Mouse (Mus musculus): ENCODE measurements at regions not wholly inside any gene's neighbourhood (a gene's known extent, or its start where the extent isn't known, plus 50 kb on each side); places are given as distances from the start of the nearest gene placed in this dataset.

DNA sequence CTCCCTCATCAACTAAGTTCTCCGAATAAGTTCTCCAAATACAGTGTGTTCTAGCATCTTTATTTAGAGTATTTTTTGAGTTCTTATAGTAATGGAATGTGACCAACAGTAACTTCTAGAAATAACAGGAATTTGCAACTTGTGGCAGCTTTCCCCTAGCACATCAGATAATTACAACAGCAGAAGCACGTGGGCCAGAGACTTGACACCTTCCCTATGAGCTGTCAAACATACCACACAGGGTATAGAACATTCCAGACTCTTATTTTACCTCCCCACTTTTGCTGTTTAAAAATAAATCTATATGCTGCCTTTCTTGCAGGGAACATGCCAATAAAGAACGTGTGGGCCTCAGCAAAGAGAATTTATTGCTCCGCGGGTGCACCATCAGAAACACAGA, 77.4 kb upstream of the Commd8 start:
- DNase-seq = no peak

- no peak for DNase-seq
Observed at GRCm38 (mm10) chr5:72244134-72244533, 76.1 kb upstream of the Commd8 start.

GRCm38 (mm10) chr5:72242981-72243380, 75.0 kb upstream of the Commd8 start:
- no peak for DNase-seq

- DNase-seq = no peak
Observed at GRCm38 (mm10) chr5:72241451-72241850, 73.5 kb upstream of the Commd8 start.

DNA sequence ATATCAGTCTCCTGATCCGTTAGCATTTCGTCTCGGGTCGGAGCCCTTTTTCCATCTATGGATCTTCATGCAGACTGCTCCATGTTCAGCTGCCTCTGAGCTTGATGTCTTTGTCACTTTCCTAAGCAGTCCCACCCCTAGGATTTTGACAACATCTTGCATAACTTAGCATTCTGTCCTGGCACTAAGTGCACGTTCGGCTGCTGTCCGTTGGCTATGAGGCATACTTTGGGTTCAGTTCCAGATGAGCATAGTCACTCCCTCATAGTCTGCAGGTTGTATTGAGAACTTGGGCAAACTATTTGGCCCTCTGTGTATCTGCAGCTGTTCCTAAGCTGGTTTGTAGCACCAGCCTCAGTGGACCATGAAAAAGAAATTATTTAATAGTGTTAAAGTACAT, 72.3 kb upstream of the Commd8 start:
- no peak for DNase-seq

DNA sequence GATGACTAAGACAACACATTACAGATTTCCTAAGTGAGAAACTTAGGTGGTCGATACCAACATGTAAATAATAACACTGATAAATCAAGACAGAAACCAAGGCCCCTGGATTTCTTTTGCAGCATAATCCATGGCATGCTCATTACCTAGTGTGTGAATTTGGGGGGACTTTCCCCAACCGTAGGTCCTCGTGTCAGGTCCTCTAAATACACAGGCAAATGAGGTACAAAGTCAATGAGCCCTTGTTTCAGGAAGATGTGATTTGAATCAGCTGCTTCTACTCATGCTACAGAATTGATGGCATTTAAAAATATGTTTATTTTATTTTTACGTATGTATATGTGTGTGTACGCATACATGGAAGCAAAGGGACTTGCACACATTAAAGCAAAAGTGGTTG, 59.0 kb upstream of the Commd8 start:
- DNase-seq = no peak

- DNase-seq = peak; percentile 16
Observed at GRCm38 (mm10) chr5:72225576-72226298, 57.7 kb upstream of the Commd8 start.

DNA sequence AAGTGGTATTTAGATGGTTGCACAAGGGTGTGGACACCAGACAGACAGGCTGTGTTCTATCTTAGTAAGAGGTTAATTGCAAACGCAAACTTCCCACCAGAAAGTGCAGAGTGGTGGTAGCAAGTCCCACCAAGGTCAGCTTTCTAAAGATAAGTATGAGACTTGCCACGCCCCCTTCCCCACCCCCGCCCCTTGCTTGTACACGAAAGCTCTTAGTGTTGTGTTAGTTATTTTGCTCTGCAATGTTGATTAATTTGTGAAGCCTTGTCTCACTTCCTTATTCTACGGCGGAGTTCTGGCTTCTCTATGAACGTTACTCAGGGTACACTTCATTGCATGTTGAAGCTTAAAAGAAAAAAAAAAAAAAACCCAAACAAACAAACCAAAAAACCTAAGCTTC, 57.1 kb upstream of the Commd8 start:
- peak; percentile 82 for DNase-seq

DNA sequence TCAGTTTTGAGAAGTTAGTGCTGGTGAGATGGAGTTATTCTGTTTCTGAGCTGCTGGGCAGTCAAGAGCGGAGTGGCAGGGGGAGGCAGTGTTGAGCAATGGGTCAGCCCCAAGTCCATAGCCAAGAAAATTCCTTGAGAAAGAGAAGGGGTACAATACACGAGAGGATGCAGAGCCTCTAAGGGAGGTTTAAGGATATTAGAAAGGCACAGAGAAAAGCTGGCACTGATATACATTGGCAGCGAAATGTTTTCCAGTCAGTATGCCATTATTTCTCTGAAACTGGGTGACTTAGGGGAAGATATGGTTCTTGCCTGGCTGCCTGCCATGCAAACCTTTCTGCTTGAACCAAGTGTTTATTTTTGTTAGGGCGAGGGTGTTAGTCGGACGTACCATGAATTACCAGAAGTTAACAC, 56.6 kb upstream of the Commd8 start:
- peak; percentile 8 for DNase-seq

DNA sequence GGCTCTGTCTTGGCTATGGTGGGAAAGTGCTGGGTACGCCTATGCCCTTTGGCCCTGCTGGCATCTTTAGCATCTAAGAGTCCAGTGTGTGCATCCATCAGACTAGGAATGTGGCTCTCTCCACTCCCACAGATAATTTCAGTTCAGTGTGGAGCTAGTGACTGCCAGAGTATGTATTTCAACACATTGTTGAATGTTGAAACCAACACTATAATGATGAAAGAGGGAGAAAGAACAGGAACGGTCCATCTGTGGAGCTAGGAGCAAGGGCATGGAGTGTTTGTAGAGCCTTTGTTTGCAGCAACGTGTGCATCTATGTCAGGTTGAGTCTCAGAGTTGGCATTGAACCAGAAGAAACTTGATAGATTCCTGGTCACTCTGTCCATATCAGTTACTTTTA, 54.9 kb upstream of the Commd8 start:
- DNase-seq = no peak

DNA sequence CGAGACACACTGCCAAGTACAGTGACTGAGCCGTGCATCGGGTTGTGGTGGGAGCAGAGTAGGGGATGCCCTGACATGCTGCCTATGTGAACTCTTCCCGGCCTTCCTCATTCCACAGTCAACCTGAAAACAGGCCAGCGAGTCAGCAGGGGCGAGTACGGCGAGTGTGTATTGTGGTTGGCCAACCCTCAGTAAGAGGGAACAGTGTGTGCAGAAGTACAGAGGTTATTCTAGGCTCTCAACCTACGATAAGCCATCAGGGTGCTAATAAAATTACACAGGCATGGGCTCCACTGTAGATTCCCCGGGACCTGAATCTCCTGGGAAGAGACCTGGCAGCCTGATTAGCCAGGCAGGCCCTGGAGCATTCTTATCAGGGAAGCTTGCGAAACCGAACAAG, 51.7 kb upstream of the Commd8 start:
- peak; percentile 15 for DNase-seq

DNA sequence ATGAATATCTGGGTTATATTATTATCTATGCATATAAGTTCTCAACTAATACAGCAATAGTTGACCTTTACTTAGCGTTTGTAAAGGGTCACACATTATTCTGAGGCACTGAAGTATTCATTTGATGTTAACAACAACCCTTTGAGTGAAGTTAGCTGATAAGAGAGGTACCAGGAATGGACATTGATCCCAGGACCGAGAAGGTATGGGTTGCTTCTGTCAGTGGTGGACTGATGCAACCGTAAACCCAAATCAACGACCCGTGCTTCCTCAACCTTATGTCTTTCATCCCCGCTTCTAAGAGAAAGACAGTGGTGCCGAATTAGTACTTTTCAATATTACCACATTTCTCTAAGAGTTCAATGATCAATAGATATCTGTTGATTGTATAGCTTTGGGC, 51.3 kb upstream of the Commd8 start:
- no peak for DNase-seq
